Mouse (Mus musculus) megakaryocyte progenitor cell, adult 5-6 weeks (primary cell): ENCODE measurements around the gene Med23. TPM values are rescaled to one million over a fixed set of nuclear protein-coding genes. Genes with fewer than 3 reads are reported as not detected.

Experiments used
- ATAC-seq: replicated peaks from 2 replicates; pipeline ENCODE4 v1.8.0; 2016; ENCODE audit warnings: mild to moderate bottlenecking, moderate TSS enrichment, inconsistent platforms; ENCODE audit not compliant: poor library complexity
- total RNA-seq, 2 experiments: library from RNA; stranded (forward) in 1 of 2; stranded (reverse) in 1 of 2; fragments of 157-497, 149-512 nt in 1 of 2; fragments of 200-1000 nt in 1 of 2; gene quantifications; 2 replicates each; pipeline versions ENCODE4 v1.2.3 to v1.2.4; 2015 to 2017

Gene Med23
- total RNA-seq, 2 experiments from 2014 or later: 20.5 to 22.8 TPM

DNA sequence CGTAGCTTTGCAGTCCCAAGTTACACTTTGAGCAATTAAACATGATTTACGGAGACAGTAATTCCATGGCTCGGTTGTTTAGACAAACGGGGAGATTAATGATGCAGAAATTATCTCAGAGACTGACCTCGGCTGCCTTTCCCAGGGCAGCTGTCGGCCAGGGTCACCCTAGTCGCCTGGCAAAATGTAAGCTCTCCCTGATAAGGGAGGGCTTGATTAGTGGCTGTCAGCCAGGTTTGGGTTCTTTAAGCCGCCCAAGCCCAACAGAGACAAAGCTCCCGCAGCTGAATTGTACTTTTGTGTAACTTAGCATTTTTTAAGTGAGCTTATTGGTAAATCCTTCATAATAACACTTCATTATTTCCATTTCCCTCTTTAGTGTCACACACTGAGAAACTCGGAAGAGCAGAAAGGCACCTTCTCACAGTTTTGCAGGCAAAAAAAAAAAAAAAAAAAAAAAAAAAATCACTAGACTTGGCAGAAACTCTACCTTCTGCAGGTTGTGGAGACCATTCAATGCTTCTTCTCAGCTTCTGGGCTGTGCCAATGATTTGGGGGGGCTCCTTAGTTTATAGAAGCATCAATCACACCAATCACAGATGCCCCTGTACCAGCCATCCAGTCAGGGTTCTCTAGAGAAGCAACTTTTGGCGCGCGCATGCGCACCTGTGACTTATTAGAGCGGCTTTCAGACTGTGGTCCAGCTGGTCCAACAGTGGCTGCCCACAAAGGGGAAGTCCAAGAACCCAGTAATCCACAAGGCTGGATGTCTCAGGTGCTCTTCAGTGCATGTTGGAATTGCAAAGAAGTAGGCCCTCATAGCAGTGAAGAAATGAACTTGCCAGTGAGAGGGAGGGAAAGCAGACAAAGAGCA, 89.5 kb downstream of the Med23 start:
- no peak for ATAC-seq

DNA sequence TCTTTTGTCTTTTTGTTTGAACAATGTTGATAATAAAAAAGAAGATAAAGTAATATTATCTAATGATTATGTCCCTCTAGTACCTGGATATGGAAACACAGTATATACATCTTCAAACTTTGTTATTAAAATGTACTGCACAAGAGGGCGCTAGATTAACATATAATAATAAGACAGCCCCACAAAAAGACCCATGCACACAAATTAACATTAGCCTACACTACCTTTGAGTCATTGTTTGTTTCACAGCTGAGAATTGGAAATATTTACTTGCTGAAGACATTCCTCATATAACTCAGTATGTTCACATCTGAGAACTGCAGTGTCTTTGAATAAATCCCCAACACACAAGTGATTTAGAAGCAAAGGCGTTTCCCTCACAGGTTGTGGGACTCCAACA, 91.3 kb downstream of the Med23 start:
- ATAC-seq: peak; percentile 61

- ATAC-seq: no peak
Observed at GRCm38 (mm10) chr10:24961889-24962288, 92.1 kb downstream of the Med23 start.

Other genes starting within 250 kb of the Med23 start
- gene Enpp1, start 157.8 kb upstream of the Med23 start, total RNA-seq (2015): 3.7 and 5.9 TPM in 2 replicates
- 1.6 and 3.5 TPM in 2 replicates for gene Enpp1, start 157.8 kb upstream of the Med23 start, total RNA-seq (2017)
- 0.22 and 0.54 TPM in 2 replicates for gene Enpp3, start 27.2 kb upstream of the Med23 start, total RNA-seq (2015)
- 0.10 and 0.12 TPM in 2 replicates for gene Enpp3, start 27.2 kb upstream of the Med23 start, total RNA-seq (2017)
- not detected in 2 replicates for gene Arg1, start 57.5 kb downstream of the Med23 start, total RNA-seq (2015)
- gene Arg1, start 57.5 kb downstream of the Med23 start, total RNA-seq (2017): not detected in 2 replicates